Mouse (Mus musculus) frontal cortex, adult 2 months (tissue): ENCODE measurements around the gene Gpr108. TPM values are rescaled to one million over a fixed set of nuclear protein-coding genes. Genes with fewer than 3 reads are reported as not detected.
A peak's percentile ranks its signal among the peaks of the same experiment; 100 is the strongest.

Experiments used
- DNase-seq, 2 experiments: peaks; one replicate each; pipeline ENCODE4 v3.0.0; 2022; ENCODE audit warnings: low spot score in 1 of 2; ENCODE audit errors: extremely low spot score in 1 of 2
- polyA plus RNA-seq: library from polyadenylated mRNA; depleted of rRNA; stranded (reverse); fragments of >200 nt; gene quantifications from 2 replicates; pipeline ENCODE4 v1.2.3, GENCODE M21; 2012

Gpr108 gene
- polyA plus RNA-seq, 1 experiment: 26.1 TPM

DNA sequence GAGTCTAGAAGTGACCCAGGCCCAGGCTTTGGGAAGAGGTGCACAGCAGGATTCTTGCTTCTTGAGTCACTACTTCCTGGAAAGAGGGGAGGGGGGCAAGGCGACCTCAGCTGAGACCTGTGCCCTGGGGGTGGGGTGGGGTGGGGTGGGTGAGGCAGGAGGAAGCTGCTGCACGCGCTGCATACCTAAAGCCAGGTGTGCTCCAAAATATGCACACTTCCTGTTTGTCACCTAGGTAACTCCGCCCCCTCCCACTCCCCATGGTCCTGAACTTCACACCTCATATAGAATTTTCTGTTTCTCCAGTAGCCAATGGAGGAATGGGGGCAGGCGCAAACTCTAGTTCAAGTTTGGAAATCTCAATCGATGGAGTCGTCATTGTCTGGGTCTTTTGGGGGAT, 25.6 kb upstream of the Gpr108 start:
- no peak for DNase-seq

DNA sequence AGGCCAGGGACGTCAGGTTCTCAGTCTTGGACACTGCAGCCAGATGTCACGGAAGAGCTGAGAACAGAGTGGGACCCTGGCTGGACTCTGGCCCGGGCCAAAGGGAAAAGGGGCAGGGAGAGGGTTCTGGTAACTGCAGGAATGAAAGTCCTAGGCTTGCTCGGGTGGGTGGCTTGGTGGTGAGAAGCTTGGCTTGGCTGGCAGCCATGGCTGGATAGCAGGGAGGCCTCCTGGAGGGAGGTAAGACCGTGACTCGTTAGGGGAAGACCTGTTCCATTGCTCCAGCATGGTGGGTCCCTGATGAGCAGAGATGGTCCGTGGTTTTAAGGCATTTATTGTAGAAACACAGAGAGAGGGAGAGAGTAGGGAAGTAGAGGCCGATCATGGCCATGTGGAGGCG, 23.1 kb upstream of the Gpr108 start:
- DNase-seq: no peak

DNA sequence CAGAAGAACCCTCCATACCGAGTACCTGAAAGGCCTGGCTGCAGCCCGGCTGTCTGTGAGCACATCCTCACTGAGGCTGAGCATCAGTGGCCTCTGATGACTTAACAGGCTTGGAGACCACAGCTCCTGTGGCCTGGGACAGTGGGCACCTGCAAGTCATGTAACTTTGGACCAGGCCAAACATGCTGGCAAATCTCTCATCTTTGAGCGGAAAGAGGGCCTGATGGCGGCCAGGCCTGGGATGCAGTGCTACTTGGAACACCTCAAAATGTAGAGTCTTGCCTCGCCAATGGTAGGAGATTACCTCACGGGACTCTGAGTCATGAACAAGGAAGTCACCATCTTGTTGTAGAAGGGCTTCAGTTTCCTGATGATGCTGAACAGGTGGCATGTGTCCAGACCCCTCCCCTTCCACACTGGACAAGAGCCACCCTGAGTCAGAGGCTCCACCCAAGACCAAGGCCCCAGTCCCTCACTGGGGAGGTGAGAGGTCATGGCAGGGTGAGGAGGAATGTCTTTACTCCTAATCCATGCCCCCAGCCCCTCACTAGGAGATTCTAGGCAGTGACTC, 19.4 kb upstream of the Gpr108 start:
- no peak for DNase-seq

DNA sequence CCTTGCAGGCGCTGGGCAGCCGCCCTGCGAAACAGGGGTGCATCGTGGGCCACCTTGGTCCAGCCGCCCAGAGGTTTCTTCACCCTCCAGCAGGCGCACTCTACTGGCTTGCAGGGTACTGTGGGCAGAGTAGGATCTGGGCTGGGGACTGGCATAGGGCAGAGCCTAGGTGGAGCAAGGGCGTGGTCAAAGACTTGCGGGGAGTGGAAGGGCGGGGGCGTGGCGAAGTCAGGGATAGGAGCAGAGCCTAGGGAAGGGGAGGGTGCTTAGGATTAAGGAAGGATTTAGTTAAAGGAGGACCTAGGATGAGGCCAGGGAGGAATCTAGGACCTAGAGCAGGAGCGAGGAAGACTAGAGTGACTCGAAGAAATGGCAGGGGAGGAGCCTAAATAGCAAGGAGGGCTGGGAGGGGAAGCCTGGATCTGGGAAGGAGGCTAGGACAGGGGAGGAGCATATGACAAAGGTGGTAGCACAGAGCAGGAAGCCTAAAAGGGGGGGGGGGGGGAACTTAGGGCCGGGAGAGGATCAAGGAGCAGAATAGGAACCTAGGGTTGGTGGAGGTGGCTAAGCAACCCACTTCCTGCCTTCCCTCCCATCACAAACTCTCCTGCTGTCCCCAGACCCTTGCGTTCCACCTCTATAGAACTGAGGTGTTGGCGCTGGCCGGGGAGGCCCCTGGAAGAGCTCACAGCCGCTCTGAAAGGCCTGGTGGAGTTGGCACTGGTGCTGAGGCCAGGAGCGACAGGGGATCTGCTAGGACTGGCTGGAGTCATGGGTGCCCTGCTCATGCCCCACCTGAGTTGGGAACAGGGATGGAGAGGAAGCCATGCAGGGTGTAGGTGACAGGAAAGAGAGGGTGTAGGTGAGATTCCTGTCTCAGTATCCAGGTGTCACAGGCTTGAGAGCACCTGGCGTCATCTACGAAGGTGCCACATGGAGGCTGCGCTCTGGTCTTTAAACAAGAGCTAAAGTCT, 17.0 kb upstream of the Gpr108 start:
- peak in 1 of 2 experiments; percentile 22 for DNase-seq

DNA sequence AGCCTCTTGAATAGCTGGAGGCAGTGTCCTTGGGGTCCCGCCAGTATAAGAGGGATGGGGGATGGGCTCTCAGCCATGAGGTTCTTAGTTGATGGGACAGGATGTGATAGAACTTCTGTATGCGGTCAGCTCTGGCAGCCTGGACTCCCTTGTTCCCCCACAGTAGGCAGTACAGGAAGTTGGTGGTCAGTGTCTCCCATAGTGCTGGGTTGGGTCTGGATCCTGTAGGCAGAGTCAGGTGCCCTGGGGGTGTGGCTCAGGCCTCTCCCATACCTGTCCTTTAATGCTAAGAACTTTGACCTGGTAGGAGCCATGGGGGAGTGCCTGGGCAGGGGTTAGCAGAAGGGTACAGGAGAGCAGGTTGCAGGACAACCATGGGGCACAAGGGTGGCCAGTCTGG, 15.9 kb upstream of the Gpr108 start:
- DNase-seq: no peak

DNA sequence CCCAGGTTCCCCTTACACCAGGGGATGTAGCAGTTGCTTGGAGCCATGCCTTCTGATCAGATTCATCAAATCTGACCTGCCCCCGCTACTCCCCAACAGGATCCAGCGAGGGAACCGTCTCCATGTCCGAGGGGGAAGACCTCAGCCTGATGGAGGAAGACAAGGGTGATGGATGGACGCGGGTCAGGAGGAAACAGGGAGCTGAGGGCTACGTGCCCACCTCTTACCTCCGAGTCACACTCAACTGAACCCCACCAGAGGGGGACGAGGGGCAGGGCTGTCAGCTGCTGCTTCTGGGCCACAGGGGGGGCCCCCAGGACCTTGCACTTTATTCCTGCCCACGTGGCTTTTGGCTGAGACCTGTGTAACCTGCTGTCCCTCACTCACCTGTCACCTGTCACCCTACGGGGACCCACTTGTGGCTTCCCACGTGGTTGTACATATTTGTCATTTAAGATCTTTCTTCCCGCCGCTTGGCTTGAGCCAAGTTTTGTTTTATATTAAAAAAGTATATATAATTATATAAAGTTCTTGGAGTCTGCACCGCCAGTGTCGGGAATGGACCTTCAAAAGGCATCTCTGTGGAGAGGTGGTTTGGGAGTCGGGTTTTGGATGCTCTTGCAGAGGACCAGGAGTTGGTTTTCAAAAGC, 14.8 kb upstream of the Gpr108 start:
- DNase-seq: no peak

DNA sequence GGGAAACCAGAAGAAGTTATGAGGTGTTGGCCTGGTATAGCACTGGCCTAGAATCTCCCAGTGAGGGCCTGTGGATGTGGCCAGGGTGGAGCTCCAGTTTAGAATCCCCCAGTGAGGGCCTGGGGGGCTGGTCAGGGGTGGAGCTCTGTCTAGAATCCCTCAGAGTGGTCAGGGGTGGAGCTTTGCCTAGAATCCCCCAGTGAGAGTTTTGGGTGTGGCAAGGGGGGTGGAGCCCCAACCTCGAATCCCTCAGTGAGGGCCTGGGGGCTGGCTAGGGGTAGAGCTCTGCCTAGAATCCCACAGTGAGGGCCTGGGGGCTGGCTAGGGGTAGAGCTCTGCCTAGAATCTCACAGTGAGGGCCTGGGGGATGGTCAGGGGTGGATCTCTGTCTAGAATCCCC, 13.6 kb upstream of the Gpr108 start:
- DNase-seq: no peak

DNA sequence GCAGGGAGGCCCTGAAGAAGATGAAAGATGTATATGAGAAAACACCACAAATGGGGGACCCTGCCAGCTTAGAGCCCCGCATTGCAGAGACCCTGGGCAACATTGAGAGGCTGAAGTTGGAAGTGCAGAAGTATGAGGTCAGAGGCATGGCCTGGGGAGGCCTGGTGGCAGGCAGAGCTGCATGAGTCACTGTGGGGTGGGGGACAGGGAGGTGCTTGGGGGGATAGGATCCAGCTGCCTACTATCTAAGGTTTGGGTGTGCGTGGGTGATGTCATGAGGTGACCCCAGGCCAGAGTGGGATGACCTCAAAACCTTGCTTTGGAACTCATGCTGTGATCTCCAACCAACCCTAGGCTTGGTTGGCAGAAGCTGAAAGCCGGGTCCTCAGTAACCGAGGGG, 13.0 kb upstream of the Gpr108 start:
- DNase-seq: no peak

DNA sequence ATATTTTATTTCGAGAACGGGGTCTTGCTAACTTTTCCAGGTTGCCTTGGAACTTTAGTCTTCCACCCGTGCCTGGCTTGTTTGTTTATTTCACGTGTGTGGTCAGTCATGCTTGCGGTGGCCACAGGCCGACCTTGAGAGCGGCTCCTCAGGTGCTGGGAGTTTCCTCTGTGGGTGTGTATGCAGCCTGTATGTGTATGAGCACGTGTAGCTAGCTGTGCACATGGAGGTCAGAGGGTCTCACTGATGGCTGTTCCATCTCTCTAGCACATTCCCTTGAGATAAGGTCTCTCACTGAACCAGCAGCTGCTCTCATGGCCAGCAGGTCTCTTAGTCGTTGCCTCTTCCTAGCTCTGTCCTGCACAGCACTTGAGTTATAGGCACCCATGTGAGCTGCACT, 12.1 kb upstream of the Gpr108 start:
- no peak for DNase-seq

DNA sequence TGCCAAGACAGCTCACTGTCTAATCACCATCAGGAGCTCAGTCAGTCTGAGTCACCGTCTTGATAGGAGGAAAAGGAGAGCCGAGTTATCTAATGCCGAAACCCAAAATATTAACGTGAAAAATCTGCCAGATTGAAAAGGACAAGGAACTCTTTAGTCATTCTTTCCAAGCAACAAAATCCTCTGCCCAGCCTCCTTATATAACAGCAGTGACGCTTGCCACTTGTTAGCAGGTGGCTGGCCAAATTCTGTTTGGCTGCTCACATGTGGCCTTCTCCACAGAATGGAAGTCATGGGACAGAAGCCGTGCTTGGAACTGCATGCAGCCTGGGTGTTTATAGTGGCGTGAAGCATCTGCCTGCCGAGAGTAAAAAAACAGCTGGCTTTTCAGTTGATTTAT, 11.5 kb upstream of the Gpr108 start:
- DNase-seq: peak in 1 of 2 experiments; percentile 45

DNA sequence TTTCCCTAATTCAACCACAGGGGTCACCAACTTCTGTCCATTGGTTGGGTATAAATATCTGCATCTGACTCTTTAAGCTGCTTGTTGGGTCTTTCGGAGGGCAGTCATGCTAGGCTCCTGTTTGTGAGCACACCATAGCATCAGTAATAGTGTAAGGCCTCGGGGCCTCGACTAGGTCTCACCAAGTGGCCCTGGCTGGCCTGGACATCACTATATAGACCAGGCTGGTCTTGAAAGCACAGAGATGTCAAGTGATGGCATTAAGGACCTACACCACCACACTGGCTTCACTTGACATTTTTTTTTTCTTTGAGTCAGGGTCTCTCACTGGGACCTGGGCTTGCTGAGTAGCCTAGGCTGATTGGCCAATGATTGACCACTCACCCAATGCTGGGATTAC, 9.9 kb upstream of the Gpr108 start:
- DNase-seq: no peak

DNA sequence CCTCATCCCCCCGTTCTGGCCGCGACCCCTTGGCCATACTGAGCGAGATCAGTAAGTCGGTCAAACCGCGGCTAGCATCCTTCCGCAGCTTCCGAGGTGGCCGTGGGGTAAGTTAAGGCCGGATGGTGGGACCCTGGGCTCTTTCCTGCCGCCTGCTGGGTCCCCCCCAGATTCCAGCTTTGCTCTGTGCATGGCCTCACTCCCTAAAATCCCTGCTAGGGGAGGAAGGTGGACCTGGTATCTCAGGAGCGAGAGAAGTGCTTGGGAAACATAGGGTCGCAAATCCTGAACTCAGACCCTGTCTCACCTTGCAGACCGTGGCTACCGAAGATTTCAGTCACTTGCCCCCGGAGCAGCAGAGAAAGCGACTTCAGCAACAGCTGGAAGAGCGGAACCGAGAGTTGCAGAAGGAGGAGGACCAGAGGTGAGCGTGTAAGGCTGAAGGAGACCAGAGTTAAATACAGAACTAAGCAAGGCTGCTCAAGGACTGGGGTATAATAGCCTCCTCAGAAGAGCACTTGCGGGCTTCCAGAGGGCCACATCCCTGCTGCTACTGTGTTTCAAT, 8.8 kb upstream of the Gpr108 start:
- no peak for DNase-seq

DNA sequence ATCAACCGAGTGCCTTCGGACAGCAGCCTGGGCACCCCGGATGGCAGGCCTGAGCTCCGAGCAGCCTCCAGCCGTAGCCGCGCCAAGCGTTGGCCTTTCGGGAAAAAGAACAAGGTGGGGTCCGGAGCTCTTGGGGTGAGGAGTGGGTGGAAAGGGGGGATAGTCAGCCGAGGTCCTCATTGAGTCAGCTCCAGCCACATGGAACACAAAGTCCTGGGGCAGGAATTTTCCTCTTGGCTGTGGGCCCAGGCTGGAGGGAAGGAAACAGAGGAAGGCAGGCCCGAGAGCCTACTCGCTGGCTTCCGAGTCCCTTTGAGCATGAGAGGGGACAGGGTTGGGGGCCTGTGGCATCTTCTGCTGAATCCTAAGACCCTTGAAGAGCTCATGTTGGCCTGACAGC, 7.1 kb upstream of the Gpr108 start:
- no peak for DNase-seq

DNA sequence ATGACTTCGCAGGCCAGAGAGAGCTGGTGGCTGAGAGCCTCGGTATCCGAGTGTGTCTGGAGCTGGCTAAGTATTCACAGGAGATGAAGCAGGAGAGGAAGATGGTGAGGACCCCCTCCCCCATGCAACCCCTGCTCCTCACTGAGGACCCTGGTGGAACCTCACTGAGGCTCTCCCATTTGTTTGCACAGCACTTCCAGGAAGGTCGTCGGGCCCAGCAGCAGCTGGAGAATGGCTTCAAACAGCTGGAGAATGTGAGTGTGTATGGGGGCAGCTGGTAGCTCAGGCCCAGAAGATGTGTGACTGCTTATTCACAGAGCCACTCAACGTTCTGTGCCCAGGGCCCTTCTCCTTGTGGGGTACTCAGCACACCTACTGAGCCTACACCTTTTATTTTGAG, 5.1 kb upstream of the Gpr108 start:
- DNase-seq: no peak

DNA sequence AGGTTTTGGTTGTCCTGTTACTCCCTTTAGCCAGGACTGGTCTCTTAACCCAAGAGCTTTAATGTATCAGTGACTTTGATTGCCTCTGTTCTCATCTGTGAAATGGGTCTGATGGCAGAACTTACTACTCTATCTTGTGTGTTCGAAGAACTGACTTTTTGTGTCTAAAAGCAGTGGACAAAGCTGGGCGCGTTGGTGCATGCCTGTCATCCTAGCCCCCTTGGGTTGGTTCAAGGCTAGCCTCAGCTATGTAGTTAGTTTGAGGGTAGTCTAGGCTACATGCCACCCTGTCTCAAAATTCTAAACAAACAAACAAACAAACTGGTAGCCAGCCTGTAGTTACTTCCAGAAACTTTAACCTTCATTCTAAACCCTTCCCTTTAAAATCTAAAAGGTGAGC, 3.2 kb upstream of the Gpr108 start:
- no peak for DNase-seq

DNA sequence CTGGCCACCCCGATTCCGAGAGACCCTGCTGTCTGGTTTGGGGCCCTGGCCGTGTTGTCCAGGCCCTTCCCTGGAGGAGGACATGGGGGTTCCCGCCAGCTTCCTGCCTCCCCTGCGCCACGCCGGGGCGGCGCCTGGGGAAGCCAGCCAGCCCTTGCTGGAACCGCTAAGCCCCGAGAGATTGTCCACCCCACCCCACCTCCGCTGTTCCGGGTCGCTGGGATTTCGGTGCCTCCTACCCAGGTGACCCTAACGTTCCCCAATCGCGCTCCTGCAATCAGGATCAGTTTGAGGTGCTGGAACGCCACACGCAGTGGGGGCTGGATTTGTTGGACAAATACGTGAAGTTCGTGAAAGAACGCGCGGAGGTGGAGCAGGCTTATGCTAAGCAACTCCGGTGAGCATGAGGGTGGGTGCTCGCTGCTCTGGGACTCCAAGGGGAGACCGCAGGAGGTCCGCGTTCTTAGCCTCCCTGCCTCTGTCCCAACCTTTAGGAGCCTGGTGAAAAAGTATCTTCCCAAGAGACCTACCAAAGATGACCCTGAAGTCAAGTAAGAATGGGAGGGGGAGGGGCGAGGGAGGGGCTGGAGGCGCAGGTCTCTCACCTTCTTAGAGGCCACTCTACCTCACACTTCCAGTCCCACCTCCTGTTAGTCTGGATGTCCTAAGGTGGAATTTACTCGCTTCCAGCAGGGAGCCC, 2.4 kb upstream of the Gpr108 start:
- peak in 1 of 2 experiments; percentile 26 for DNase-seq

DNA sequence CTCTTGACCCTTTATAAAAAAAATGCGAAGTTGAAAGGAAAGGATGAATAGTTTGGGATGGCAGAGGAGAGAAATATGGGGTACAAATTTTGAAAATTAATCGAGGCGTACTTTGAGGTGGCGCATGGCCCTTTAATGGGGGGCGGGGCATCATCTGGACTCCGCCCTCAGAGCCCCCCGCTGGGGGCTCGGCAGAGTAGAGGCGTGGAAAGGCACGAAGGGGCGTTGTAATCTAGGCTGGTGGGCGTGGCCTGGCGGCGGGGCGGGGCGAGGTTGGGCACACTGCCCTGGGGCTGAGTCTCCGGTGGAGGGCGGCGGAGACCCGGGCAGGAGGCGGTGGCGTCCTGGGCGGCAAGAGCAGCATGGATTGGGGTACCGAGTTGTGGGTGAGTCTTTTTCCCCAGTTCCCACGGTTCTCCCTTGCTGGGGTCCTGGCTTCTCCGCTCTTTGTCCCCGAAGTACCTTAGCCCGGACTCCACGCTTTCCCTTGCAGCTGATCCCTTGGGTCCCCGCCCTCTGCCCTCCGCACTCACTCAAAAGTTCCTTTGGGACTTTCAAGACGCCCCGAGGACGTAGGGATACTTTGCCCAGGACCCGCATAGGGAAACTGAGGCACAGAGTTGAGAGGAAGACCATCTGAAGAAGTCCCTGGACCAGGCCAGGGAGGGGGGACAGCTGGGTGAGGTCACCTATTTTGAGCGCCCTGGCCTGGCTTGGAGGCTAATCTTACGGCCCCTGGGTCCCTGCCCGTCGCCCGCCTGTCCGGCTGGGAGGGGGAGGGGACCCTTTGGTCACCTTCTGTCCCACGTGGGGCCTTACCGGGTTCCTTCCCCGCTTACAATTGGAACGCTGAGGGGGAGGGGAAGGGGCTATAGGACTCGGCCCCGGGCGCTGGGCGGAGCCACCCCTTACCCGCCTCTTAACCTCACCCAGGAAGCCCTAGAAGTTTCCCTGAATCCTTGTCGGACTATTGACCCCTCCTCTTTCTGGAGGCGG, 1.2 kb upstream of the Gpr108 start, which contains the start of gene Trip10:
Gene Trip10, plus strand, starts transcription at position 270 of the 996 bp plus-strand sequence.
- DNase-seq: peak; percentile 54 to 88

DNA sequence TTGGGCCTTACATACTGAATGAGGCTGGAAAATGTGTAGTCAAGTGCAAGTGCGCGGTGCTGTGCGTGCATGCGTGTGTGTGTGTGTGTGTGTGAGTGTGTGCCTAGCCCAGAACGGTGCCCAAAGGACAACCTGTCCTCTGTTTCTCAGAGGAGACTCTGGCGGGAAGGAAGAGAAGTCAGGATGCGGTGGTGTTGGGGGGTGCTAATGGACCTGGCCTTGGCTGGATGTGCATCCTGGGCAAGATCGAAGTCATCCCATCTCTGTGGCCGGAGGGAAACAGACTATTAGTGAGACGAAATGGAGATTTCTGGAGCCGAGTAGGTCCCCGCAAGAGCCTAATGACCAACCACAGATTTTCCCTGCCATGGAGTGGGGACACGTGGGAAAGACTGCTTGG, 525 bp upstream of the Gpr108 start:
- peak in 1 of 2 experiments; percentile 7 for DNase-seq
